Mouse (Mus musculus): ENCODE data around the gene 1810009A15Rik. TPM values are rescaled to one million over a fixed set of nuclear protein-coding genes. Genes with fewer than 3 reads are reported as not detected.

1810009A15Rik gene
- polyA plus RNA-seq, 2 experiments: 52.7 to 70.8 TPM

DNA sequence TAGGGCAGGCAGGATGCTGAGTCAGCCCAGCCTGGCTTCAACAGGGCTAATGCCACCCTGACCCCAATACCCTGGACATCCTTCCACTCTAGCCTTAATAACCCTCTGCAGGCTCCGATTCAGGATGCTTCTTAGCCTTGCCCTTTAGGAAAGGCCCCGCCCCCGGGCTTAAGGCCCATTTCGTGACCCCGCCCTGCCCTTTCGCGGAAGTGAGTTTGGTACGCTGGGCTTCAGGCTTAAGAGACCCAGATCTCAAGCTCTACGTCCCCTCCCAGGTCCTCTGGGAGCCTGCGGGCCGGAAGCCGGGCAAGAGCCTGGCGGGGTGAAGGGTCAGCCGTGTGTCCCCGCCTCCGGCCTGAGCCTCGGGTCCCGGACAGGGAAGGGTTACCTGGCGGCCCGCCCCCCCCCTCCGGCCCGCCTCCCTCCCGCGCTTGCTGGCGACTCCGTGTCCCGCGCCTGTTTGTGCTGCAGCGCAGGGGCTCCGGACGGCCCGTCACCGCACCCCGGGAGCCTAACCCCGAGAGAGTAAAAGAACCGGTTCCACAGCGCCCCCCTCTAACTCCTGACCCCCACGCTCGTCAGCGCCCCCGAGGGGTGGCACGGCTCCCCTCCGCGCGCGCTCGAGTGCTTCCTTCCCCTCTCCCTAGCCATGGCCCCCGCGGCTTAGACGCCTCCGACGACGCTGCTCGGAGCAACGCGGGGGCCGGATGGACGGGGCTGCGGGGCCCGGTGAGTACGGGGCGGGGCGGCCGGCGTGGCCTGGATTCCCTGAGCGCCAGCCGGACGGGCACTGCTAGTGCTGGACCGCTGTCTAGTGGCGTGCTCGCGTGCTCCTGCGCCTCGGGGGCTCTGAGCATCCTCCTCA lies 40.8 kb downstream of the 1810009A15Rik start, which contains the start of the genes Rom1 and Eml3:
Gene Rom1 (minus strand): TSS at position 133 of the 865 bp plus-strand sequence.
Gene Eml3 (plus strand): TSS at position 329 of the 865 bp plus-strand sequence.
- peak within 1 kb of the TSS; percentile 70 to 72 for H3K4me3 ChIP-seq (ENCODE audit: insufficient read depth in 1 of 2, low read depth in 2 of 2, low read length in 2 of 2)
- peak within 1 kb of the TSS; percentile 64 for H3K27ac ChIP-seq
- peak; percentile 64 to 79 (median 74) for DNase-seq (ENCODE audit: low read depth in 3 of 3, low spot score in 3 of 3)
- no peaks in the 10 kb centered on the region for H3K9me3 ChIP-seq (ENCODE audit: control insufficient read depth, low read length)
- TF ChIP-seq EP300 (IDR thresholded peaks at IDR 0.05; ENCODE audit: low read depth): no peak
- TF ChIP-seq CTCF (IDR thresholded peaks at IDR 0.05; ENCODE audit: low read depth): peak; percentile 67
- H3K27me3 ChIP-seq (ENCODE audit: control insufficient read depth, insufficient read depth, low read length): no peaks in the 10 kb centered on the region
- peaks cover 20 to 30% of the 10 kb centered on the region in 2 experiments for H3K4me1 ChIP-seq (replicated peaks; ENCODE audit: control insufficient read depth in 2 of 2, insufficient read depth in 2 of 2, low read length in 1 of 2)
- H3K36me3 ChIP-seq (replicated peaks; ENCODE audit: control insufficient read depth, insufficient read depth, low read depth): peaks cover 8% of the 10 kb centered on the region
- under 1% methylated on average over 72 of the region's 74 CpGs for WGBS (ENCODE audit: insufficient replicate concordance)
- ATAC-seq (ENCODE audit: insufficient read depth): peak; percentile 75
- peak within 1 kb of the TSS; percentile 74 for H3K9ac ChIP-seq (replicated peaks)
- peak within 1 kb of the TSS; percentile 76 for H3K4me2 ChIP-seq (ENCODE audit: low read depth)

DNA sequence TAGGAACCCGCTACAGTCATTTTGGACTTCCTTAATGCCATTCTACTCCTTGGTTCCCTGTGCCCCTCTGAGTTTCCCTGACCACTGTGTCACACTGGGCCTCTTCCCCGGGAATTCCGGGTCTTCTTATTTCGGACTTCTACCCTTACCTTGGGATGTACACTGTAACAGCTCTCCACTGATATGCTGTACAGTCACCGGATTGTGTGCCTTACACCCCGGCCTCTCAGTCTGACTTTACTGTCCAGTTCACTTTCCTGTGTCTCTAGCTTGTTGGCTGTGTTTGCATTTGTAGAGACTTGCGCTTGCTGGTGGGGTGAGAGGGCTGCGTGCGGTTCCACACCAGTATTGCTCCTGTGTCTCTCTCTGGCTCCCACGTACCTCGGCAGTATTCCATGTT lies 41.5 kb downstream of the 1810009A15Rik start:
- peak overlapping the region; percentile 76 for H3K4me2 ChIP-seq (ENCODE audit: low read depth)
- peaks cover 20 to 30% of the 10 kb centered on the region in 2 experiments for H3K4me1 ChIP-seq (replicated peaks; ENCODE audit: control insufficient read depth in 2 of 2, insufficient read depth in 2 of 2, low read length in 1 of 2)
- peak overlapping the region; percentile 70 to 72 for H3K4me3 ChIP-seq (ENCODE audit: insufficient read depth in 1 of 2, low read depth in 2 of 2, low read length in 2 of 2)
- H3K9me3 ChIP-seq (ENCODE audit: control insufficient read depth, low read length): no peaks in the 10 kb centered on the region
- H3K27ac ChIP-seq: no peak overlapping the region; the same call in 1 of the 2 replicates
- TF ChIP-seq CTCF (IDR thresholded peaks at IDR 0.05; ENCODE audit: low read depth) (no peak), EP300 (IDR thresholded peaks at IDR 0.05; ENCODE audit: low read depth) (no peak)
- 8% methylated on average over 11 of the region's 11 CpGs for WGBS (ENCODE audit: insufficient replicate concordance)
- ATAC-seq (ENCODE audit: insufficient read depth) (no peak), DNase-seq (ENCODE audit: low read depth in 3 of 3, low spot score in 3 of 3) (no peak)
- H3K27me3 ChIP-seq (ENCODE audit: control insufficient read depth, insufficient read depth, low read length): no peaks in the 10 kb centered on the region
- peak overlapping the region; percentile 74 for H3K9ac ChIP-seq (replicated peaks)
- peaks cover 8% of the 10 kb centered on the region for H3K36me3 ChIP-seq (replicated peaks; ENCODE audit: control insufficient read depth, insufficient read depth, low read depth)

DNA sequence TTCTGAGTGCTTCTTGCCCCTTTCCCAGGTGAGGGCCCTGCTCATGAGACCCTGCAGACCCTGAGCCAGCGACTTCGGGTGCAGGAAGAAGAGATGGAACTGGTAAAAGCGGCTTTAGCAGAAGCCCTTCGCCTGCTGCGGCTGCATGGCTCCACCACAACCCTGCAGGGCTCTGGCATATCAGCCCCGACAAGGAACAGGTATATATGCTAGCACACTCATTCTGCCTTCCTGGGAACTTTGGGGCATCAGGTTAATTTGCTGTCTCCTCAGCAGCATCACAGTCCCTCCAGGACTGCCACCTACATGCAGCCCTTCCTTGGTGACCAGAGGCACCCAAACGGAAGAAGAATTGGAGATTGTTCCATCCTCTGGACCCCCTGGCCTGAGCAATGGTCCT lies 42.1 kb downstream of the 1810009A15Rik start:
- peaks cover 20 to 30% of the 10 kb centered on the region in 2 experiments for H3K4me1 ChIP-seq (replicated peaks; ENCODE audit: control insufficient read depth in 2 of 2, insufficient read depth in 2 of 2, low read length in 1 of 2)
- H3K36me3 ChIP-seq (replicated peaks; ENCODE audit: control insufficient read depth, insufficient read depth, low read depth): peaks cover 8% of the 10 kb centered on the region
- no peak for TF ChIP-seq CTCF (IDR thresholded peaks at IDR 0.05; ENCODE audit: low read depth)
- TF ChIP-seq EP300 (IDR thresholded peaks at IDR 0.05; ENCODE audit: low read depth): no peak
- no peaks in the 10 kb centered on the region for H3K27me3 ChIP-seq (ENCODE audit: control insufficient read depth, insufficient read depth, low read length)
- ATAC-seq (ENCODE audit: insufficient read depth) (no peak), DNase-seq (ENCODE audit: low read depth in 3 of 3, low spot score in 3 of 3) (no peak)
- 69% methylated on average over 7 of the region's 7 CpGs for WGBS (ENCODE audit: insufficient replicate concordance)
- no peak overlapping the region for H3K27ac ChIP-seq
- no peaks in the 10 kb centered on the region for H3K9me3 ChIP-seq (ENCODE audit: control insufficient read depth, low read length)
- no peak overlapping the region for H3K9ac ChIP-seq (replicated peaks)
- peak overlapping the region; percentile 76 for H3K4me2 ChIP-seq (ENCODE audit: low read depth)
- peak overlapping the region; percentile 70 to 72; a peak in 2 of 4 replicates for H3K4me3 ChIP-seq (ENCODE audit: insufficient read depth in 1 of 2, low read depth in 2 of 2, low read length in 2 of 2)

DNA sequence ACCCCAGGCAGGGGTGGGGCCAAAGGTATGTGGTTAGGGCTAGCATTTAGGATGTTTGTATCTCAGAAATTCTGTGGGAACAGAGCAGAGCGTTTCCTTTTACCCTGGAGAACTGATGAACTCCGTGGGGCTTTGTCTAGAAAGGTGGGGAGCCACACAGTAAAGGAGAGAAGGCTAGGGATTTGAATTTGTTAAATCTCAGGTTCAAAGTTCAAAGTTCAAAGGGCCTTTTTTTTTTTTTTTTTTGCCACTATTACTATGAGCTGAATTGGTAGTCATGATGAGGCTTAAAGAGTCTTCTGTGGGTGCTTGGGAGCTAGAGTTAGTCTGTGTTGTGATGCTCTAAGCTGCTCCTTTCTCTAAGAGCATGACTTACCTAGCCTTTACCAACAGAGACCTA lies 48.1 kb downstream of the 1810009A15Rik start:
- ATAC-seq (ENCODE audit: insufficient read depth) (no peak), DNase-seq (ENCODE audit: low read depth in 3 of 3, low spot score in 3 of 3) (no peak)
- H3K9ac ChIP-seq (replicated peaks): no peak overlapping the region
- H3K27me3 ChIP-seq (ENCODE audit: control insufficient read depth, insufficient read depth, low read length): no peaks in the 10 kb centered on the region
- H3K4me2 ChIP-seq (ENCODE audit: low read depth): no peak overlapping the region
- H3K4me1 ChIP-seq (replicated peaks; ENCODE audit: control insufficient read depth in 2 of 2, insufficient read depth in 2 of 2, low read length in 1 of 2): peaks cover 4 to 7% of the 10 kb centered on the region in 2 experiments
- 84% methylated on average over 2 of the region's 2 CpGs for WGBS (ENCODE audit: insufficient replicate concordance)
- peaks cover 10% of the 10 kb centered on the region for H3K36me3 ChIP-seq (replicated peaks; ENCODE audit: control insufficient read depth, insufficient read depth, low read depth)
- TF ChIP-seq EP300 (IDR thresholded peaks at IDR 0.05; ENCODE audit: low read depth) (no peak), CTCF (IDR thresholded peaks at IDR 0.05; ENCODE audit: low read depth) (no peak)
- no peak overlapping the region for H3K4me3 ChIP-seq (ENCODE audit: insufficient read depth in 1 of 2, low read depth in 2 of 2, low read length in 2 of 2)
- H3K9me3 ChIP-seq (ENCODE audit: control insufficient read depth, low read length): no peaks in the 10 kb centered on the region
- no peak overlapping the region for H3K27ac ChIP-seq

Small RNAs within 50 kb of the gene (microRNA-seq; reads per million reads assigned to microRNA genes)
- not detected for gene Mir5136

Other genes starting within 250 kb of the 1810009A15Rik start
Only the 30 nearest of the 33 such genes appear.
- 78.4 and 82.2 TPM in 2 replicates for gene Slc3a2, start 165.5 kb upstream of the 1810009A15Rik start, polyA plus RNA-seq (2012; rRNA removed)
- 88.5 and 89.1 TPM in 2 replicates for gene Slc3a2, start 165.5 kb upstream of the 1810009A15Rik start, polyA plus RNA-seq (2014; fragmentation: Nextera tagmentation; extraction: Ambion mirVana)
- 27.7 and 34.1 TPM in 2 replicates for gene Wdr74, start 153.0 kb upstream of the 1810009A15Rik start, polyA plus RNA-seq (2012; rRNA removed)
- 51.6 and 57.6 TPM in 2 replicates for gene Wdr74, start 153.0 kb upstream of the 1810009A15Rik start, polyA plus RNA-seq (2014; fragmentation: Nextera tagmentation; extraction: Ambion mirVana)
- gene 1700092M07Rik, start 148.1 kb upstream of the 1810009A15Rik start, polyA plus RNA-seq (2012; rRNA removed): 0.65 and 0.78 TPM in 2 replicates
- 0.34 and 0.63 TPM in 2 replicates for gene 1700092M07Rik, start 148.1 kb upstream of the 1810009A15Rik start, polyA plus RNA-seq (2014; fragmentation: Nextera tagmentation; extraction: Ambion mirVana)
- gene Stx5a, start 147.4 kb upstream of the 1810009A15Rik start, polyA plus RNA-seq (2012; rRNA removed): 29.9 and 32.0 TPM in 2 replicates
- 36.7 and 36.9 TPM in 2 replicates for gene Stx5a, start 147.4 kb upstream of the 1810009A15Rik start, polyA plus RNA-seq (2014; fragmentation: Nextera tagmentation; extraction: Ambion mirVana)
- 66.2 and 90.9 TPM in 2 replicates for gene Nxf1, start 131.8 kb upstream of the 1810009A15Rik start, polyA plus RNA-seq (2012; rRNA removed)
- gene Nxf1, start 131.8 kb upstream of the 1810009A15Rik start, polyA plus RNA-seq (2014; fragmentation: Nextera tagmentation; extraction: Ambion mirVana): 77.4 and 84.9 TPM in 2 replicates
- 38.9 and 53.7 TPM in 2 replicates for gene Tmem223, start 117.9 kb upstream of the 1810009A15Rik start, polyA plus RNA-seq (2012; rRNA removed)
- 61.8 and 69.6 TPM in 2 replicates for gene Tmem223, start 117.9 kb upstream of the 1810009A15Rik start, polyA plus RNA-seq (2014; fragmentation: Nextera tagmentation; extraction: Ambion mirVana)
- gene Tmem179b, start 114.4 kb upstream of the 1810009A15Rik start, polyA plus RNA-seq (2012; rRNA removed): 63.0 and 70.8 TPM in 2 replicates
- gene Tmem179b, start 114.4 kb upstream of the 1810009A15Rik start, polyA plus RNA-seq (2014; fragmentation: Nextera tagmentation; extraction: Ambion mirVana): 108 and 117 TPM in 2 replicates
- 8.3 and 10.0 TPM in 2 replicates for gene Taf6l, start 102.4 kb upstream of the 1810009A15Rik start, polyA plus RNA-seq (2012; rRNA removed)
- gene Taf6l, start 102.4 kb upstream of the 1810009A15Rik start, polyA plus RNA-seq (2014; fragmentation: Nextera tagmentation; extraction: Ambion mirVana): 7.9 and 8.1 TPM in 2 replicates
- 46.6 and 55.1 TPM in 2 replicates for gene Polr2g, start 90.3 kb upstream of the 1810009A15Rik start, polyA plus RNA-seq (2012; rRNA removed)
- gene Polr2g, start 90.3 kb upstream of the 1810009A15Rik start, polyA plus RNA-seq (2014; fragmentation: Nextera tagmentation; extraction: Ambion mirVana): 72.8 and 79.7 TPM in 2 replicates
- gene Zbtb3, start 86.3 kb upstream of the 1810009A15Rik start, polyA plus RNA-seq (2012; rRNA removed): 0.90 and 0.98 TPM in 2 replicates
- 1.2 and 1.5 TPM in 2 replicates for gene Zbtb3, start 86.3 kb upstream of the 1810009A15Rik start, polyA plus RNA-seq (2014; fragmentation: Nextera tagmentation; extraction: Ambion mirVana)
- 11.4 and 16.9 TPM in 2 replicates for gene Ttc9c, start 69.5 kb upstream of the 1810009A15Rik start, polyA plus RNA-seq (2012; rRNA removed)
- gene Ttc9c, start 69.5 kb upstream of the 1810009A15Rik start, polyA plus RNA-seq (2014; fragmentation: Nextera tagmentation; extraction: Ambion mirVana): 17.1 and 18.0 TPM in 2 replicates
- 20.5 and 39.5 TPM in 2 replicates for gene Hnrnpul2, start 68.8 kb upstream of the 1810009A15Rik start, polyA plus RNA-seq (2012; rRNA removed)
- gene Hnrnpul2, start 68.8 kb upstream of the 1810009A15Rik start, polyA plus RNA-seq (2014; fragmentation: Nextera tagmentation; extraction: Ambion mirVana): 2.8 TPM in 2 replicates
- gene AC129217.1, start 59.1 kb upstream of the 1810009A15Rik start, polyA plus RNA-seq (2012; rRNA removed): 1.3 TPM in 1 of 2 replicates, not detected in the other
- gene AC129217.1, start 59.1 kb upstream of the 1810009A15Rik start, polyA plus RNA-seq (2014; fragmentation: Nextera tagmentation; extraction: Ambion mirVana): not detected in 2 replicates
- gene Bscl2, start 51.4 kb upstream of the 1810009A15Rik start, polyA plus RNA-seq (2012; rRNA removed): 19.7 and 26.5 TPM in 2 replicates
- 23.6 and 25.2 TPM in 2 replicates for gene Bscl2, start 51.4 kb upstream of the 1810009A15Rik start, polyA plus RNA-seq (2014; fragmentation: Nextera tagmentation; extraction: Ambion mirVana)
- gene Gng3, start 49.7 kb upstream of the 1810009A15Rik start, polyA plus RNA-seq (2012; rRNA removed): 0.04 and 0.22 TPM in 2 replicates
- gene Gng3, start 49.7 kb upstream of the 1810009A15Rik start, polyA plus RNA-seq (2014; fragmentation: Nextera tagmentation; extraction: Ambion mirVana): 0.14 TPM in 2 replicates
- gene Lrrn4cl, start 38.1 kb upstream of the 1810009A15Rik start, polyA plus RNA-seq (2012; rRNA removed): 0.10 and 0.12 TPM in 2 replicates
- gene Lrrn4cl, start 38.1 kb upstream of the 1810009A15Rik start, polyA plus RNA-seq (2014; fragmentation: Nextera tagmentation; extraction: Ambion mirVana): not detected in 2 replicates
- gene Ubxn1, start 17.4 kb upstream of the 1810009A15Rik start, polyA plus RNA-seq (2012; rRNA removed): 32.0 and 61.2 TPM in 2 replicates
- 87.3 and 92.4 TPM in 2 replicates for gene Ubxn1, start 17.4 kb upstream of the 1810009A15Rik start, polyA plus RNA-seq (2014; fragmentation: Nextera tagmentation; extraction: Ambion mirVana)
- gene Uqcc3, start 7.9 kb upstream of the 1810009A15Rik start, polyA plus RNA-seq (2012; rRNA removed): 18.5 and 22.2 TPM in 2 replicates
- 28.3 and 35.3 TPM in 2 replicates for gene Uqcc3, start 7.9 kb upstream of the 1810009A15Rik start, polyA plus RNA-seq (2014; fragmentation: Nextera tagmentation; extraction: Ambion mirVana)
- 3.1 and 3.7 TPM in 2 replicates for gene Lbhd1, start 5.1 kb upstream of the 1810009A15Rik start, polyA plus RNA-seq (2012; rRNA removed)
- 43.7 and 47.7 TPM in 2 replicates for gene Lbhd1, start 5.1 kb upstream of the 1810009A15Rik start, polyA plus RNA-seq (2014; fragmentation: Nextera tagmentation; extraction: Ambion mirVana)
- not detected in 2 replicates for gene Gm49403, start 4.9 kb upstream of the 1810009A15Rik start, polyA plus RNA-seq (2012; rRNA removed)
- gene Gm49403, start 4.9 kb upstream of the 1810009A15Rik start, polyA plus RNA-seq (2014; fragmentation: Nextera tagmentation; extraction: Ambion mirVana): not detected in 2 replicates
- gene Gm49416, start 73 bp downstream of the 1810009A15Rik start, polyA plus RNA-seq (2012; rRNA removed): 0.13 TPM in 1 of 2 replicates, not detected in the other
- gene Gm49416, start 73 bp downstream of the 1810009A15Rik start, polyA plus RNA-seq (2014; fragmentation: Nextera tagmentation; extraction: Ambion mirVana): not detected in 2 replicates
- gene Ints5, start 4.2 kb downstream of the 1810009A15Rik start, polyA plus RNA-seq (2012; rRNA removed): 12.2 and 14.4 TPM in 2 replicates
- 14.7 and 16.3 TPM in 2 replicates for gene Ints5, start 4.2 kb downstream of the 1810009A15Rik start, polyA plus RNA-seq (2014; fragmentation: Nextera tagmentation; extraction: Ambion mirVana)
- gene Ganab, start 9.2 kb downstream of the 1810009A15Rik start, polyA plus RNA-seq (2012; rRNA removed): 48.7 and 52.2 TPM in 2 replicates
- 33.7 and 37.0 TPM in 2 replicates for gene Ganab, start 9.2 kb downstream of the 1810009A15Rik start, polyA plus RNA-seq (2014; fragmentation: Nextera tagmentation; extraction: Ambion mirVana)
- gene B3gat3, start 31.5 kb downstream of the 1810009A15Rik start, polyA plus RNA-seq (2012; rRNA removed): 23.1 and 26.6 TPM in 2 replicates
- 15.4 and 15.8 TPM in 2 replicates for gene B3gat3, start 31.5 kb downstream of the 1810009A15Rik start, polyA plus RNA-seq (2014; fragmentation: Nextera tagmentation; extraction: Ambion mirVana)
- gene Rom1, start 40.5 kb downstream of the 1810009A15Rik start, polyA plus RNA-seq (2012; rRNA removed): 2.6 and 2.8 TPM in 2 replicates
- gene Rom1, start 40.5 kb downstream of the 1810009A15Rik start, polyA plus RNA-seq (2014; fragmentation: Nextera tagmentation; extraction: Ambion mirVana): 1.4 and 1.8 TPM in 2 replicates
- gene Eml3, start 40.7 kb downstream of the 1810009A15Rik start, polyA plus RNA-seq (2012; rRNA removed): 10.9 and 11.0 TPM in 2 replicates
- 5.6 and 7.8 TPM in 2 replicates for gene Eml3, start 40.7 kb downstream of the 1810009A15Rik start, polyA plus RNA-seq (2014; fragmentation: Nextera tagmentation; extraction: Ambion mirVana)
- 18.9 and 23.0 TPM in 2 replicates for gene Mta2, start 53.0 kb downstream of the 1810009A15Rik start, polyA plus RNA-seq (2012; rRNA removed)
- 18.5 and 22.8 TPM in 2 replicates for gene Mta2, start 53.0 kb downstream of the 1810009A15Rik start, polyA plus RNA-seq (2014; fragmentation: Nextera tagmentation; extraction: Ambion mirVana)
- gene Tut1, start 65.0 kb downstream of the 1810009A15Rik start, polyA plus RNA-seq (2012; rRNA removed): 9.3 and 9.5 TPM in 2 replicates
- 10.0 and 11.5 TPM in 2 replicates for gene Tut1, start 65.0 kb downstream of the 1810009A15Rik start, polyA plus RNA-seq (2014; fragmentation: Nextera tagmentation; extraction: Ambion mirVana)
- 120 and 178 TPM in 2 replicates for gene Eef1g, start 78.2 kb downstream of the 1810009A15Rik start, polyA plus RNA-seq (2012; rRNA removed)
- 183 and 201 TPM in 2 replicates for gene Eef1g, start 78.2 kb downstream of the 1810009A15Rik start, polyA plus RNA-seq (2014; fragmentation: Nextera tagmentation; extraction: Ambion mirVana)
- 0.35 and 0.83 TPM in 2 replicates for gene Ahnak, start 100.4 kb downstream of the 1810009A15Rik start, polyA plus RNA-seq (2012; rRNA removed)
- gene Ahnak, start 100.4 kb downstream of the 1810009A15Rik start, polyA plus RNA-seq (2014; fragmentation: Nextera tagmentation; extraction: Ambion mirVana): 1.5 and 1.7 TPM in 2 replicates

All from liver, embryonic 14.5 days (tissue).